Mouse (Mus musculus) frontal cortex, postnatal 14 days (tissue): ENCODE results near the gene Kcna2.

ENCODE experiments used
- DNase-seq, 2 experiments: peaks; one replicate each; pipeline ENCODE4 v3.0.0; 2022; ENCODE audit warnings: low spot score in 2 of 2

The Kcna2 gene

GRCm38 (mm10) chr3:107150469-107150868 is 49.5 kb downstream of the Kcna2 start:
- no peak for DNase-seq

GRCm38 (mm10) chr3:107150872-107151540 is 50.1 kb downstream of the Kcna2 start:
- DNase-seq, result no peak

- no peak for DNase-seq
These were observed 53.1 kb downstream of the Kcna2 start for GRCm38 (mm10) chr3:107153772-107154655.

- DNase-seq, result no peak
These were observed 57.9 kb downstream of the Kcna2 start for GRCm38 (mm10) chr3:107158856-107159255.

GRCm38 (mm10) chr3:107159418-107159817 is 58.5 kb downstream of the Kcna2 start:
- DNase-seq, result no peak

GRCm38 (mm10) chr3:107159859-107160324 is 58.9 kb downstream of the Kcna2 start:
- DNase-seq, result peak; percentile 33 to 34

GRCm38 (mm10) chr3:107162741-107163140 is 61.8 kb downstream of the Kcna2 start:
- DNase-seq, result no peak
